Mouse (Mus musculus) embryonic fibroblast, embryonic 13.5 days (primary cell): ENCODE results near the gene Fes. TPM values are rescaled to one million over a fixed set of nuclear protein-coding genes. Genes with fewer than 3 reads are reported as not detected.

Experiments used
- H3K27ac ChIP-seq: 2 replicates; pipeline ENCODE4 v1.5.1; 2012; ENCODE audit warnings: low read length, control low read depth, inconsistent platforms; ENCODE audit not compliant: insufficient read depth
- H3K4me1 ChIP-seq: 2 replicates; pipeline ENCODE4 v1.6.1; 2011; ENCODE audit warnings: low read length; ENCODE audit not compliant: control insufficient read depth, insufficient read depth
- H3K4me3 ChIP-seq: 2 replicates; pipeline ENCODE4 v1.5.1; 2011; ENCODE audit warnings: mild to moderate bottlenecking, control low read depth, low read length; ENCODE audit not compliant: insufficient read depth
- CTCF ChIP-seq: IDR thresholded peaks from 2 replicates; pipeline ENCODE4 v1.5.1; 2011; ENCODE audit warnings: mild to moderate bottlenecking, control low read depth, low read length, moderate library complexity, borderline replicate concordance; ENCODE audit not compliant: insufficient read depth
- POLR2A ChIP-seq: IDR thresholded peaks from 2 replicates; pipeline ENCODE4 v1.6.1; 2011; ENCODE audit warnings: low read depth, mild to moderate bottlenecking, control low read depth, low read length, moderate library complexity
- polyA plus RNA-seq: library from polyadenylated mRNA; stranded (reverse); fragments of >200 nt; gene quantifications from 2 replicates; pipeline ENCODE4 v1.2.4, GENCODE M21; 2011; ENCODE audit warnings: low read depth; ENCODE audit not compliant: missing spikeins, insufficient read length

Gene Fes
- 7.5 and 7.9 TPM in 2 replicates for polyA plus RNA-seq

GRCm38 (mm10) chr7:80387633-80388543 is at the start of gene Fes:
Gene Fes (minus strand): TSS chr7:80387946.
- TF ChIP-seq POLR2A, result peak; percentile 33; the same call in 1 of the 2 replicates
- no peak for TF ChIP-seq CTCF
- Histone ChIP-seq H3K4me1 (peaks cover 4% of the 10 kb centered on the region; the same call in 1 of the 2 replicates), H3K4me3 (peak within 1 kb of the TSS; percentile 12), H3K27ac (peak within 1 kb of the TSS; percentile 59)

DNA sequence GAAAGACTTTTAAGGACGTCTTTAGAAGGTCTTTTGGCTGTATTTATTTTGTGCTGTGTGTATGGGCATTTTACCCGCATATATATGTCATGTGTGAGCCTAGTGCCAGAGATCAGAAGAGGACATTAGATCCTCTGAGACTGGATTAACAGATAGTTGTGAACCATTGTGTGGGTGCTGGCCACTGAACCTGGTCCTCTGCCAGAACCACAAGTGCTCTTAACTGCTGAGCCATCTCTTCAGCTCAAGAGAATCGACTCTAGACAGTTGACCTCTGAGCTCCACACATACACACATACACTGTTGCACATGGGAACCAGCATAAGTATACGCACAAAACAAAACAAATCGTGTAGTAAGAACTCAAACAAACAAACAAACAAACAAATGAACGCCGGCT is 48.8 kb upstream of the Fes start:
- no peak for TF ChIP-seq POLR2A
- TF ChIP-seq CTCF, result no peak
- H3K4me1 ChIP-seq, result peaks cover 10% of the 10 kb centered on the region; the same call in 1 of the 2 replicates
- H3K4me3 ChIP-seq, result no peak overlapping the region

DNA sequence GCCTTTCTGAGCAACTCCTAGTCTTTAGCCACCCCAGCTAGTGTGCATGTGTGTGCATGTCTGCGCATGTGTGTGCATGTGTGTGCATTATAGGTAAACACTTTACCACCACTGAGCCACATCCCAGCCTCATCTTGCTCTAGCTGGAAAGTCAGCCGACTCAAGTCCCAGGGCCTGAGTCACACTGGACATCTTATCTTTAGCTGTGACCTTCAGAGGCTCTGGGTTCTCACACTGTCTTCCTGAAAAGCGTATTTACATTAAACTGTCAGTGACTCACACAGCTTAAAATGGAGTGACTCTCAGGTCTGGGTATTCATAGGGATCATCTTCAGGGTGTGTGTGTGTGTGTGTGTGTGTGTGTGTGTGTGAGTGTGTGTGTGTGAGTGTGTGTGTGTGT is 47.8 kb upstream of the Fes start:
- peaks cover 10% of the 10 kb centered on the region; the same call in 1 of the 2 replicates for H3K4me1 ChIP-seq
- no peak for TF ChIP-seq POLR2A
- no peak for TF ChIP-seq CTCF
- H3K4me3 ChIP-seq, result no peak overlapping the region
- no peak overlapping the region for H3K27ac ChIP-seq

More for the DNA sequence above, 48.8 kb upstream of the Fes start:
- no peak overlapping the region for H3K27ac ChIP-seq

- no peak overlapping the region for H3K27ac ChIP-seq
- H3K4me1 ChIP-seq, result no peaks in the 10 kb centered on the region
- H3K4me3 ChIP-seq, result no peak overlapping the region
- no peak for TF ChIP-seq CTCF
- TF ChIP-seq POLR2A, result no peak
Observed at GRCm38 (mm10) chr7:80429661-80430060, 41.9 kb upstream of the Fes start.

DNA sequence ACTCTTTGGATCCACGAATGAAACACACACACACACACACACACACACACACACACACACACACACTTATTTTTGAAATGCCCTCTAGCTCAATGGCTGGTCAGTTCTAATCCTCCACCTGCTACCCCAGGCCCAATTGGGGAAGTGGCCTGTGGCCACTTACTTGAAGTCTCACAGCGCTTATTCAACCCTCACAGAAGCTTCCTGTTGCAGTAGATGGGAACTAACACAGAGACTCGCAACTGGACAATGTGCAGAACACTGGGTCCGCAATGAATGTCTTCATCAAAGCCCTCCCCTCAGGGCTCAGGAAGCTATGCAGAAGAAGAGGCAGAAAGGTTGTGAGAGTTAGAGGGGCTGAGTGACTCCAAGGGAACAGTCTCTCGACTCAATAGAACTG is 40.0 kb upstream of the Fes start:
- no peaks in the 10 kb centered on the region for H3K4me1 ChIP-seq
- TF ChIP-seq POLR2A (no peak), CTCF (no peak)
- H3K4me3 ChIP-seq, result no peak overlapping the region
- no peak overlapping the region for H3K27ac ChIP-seq

DNA sequence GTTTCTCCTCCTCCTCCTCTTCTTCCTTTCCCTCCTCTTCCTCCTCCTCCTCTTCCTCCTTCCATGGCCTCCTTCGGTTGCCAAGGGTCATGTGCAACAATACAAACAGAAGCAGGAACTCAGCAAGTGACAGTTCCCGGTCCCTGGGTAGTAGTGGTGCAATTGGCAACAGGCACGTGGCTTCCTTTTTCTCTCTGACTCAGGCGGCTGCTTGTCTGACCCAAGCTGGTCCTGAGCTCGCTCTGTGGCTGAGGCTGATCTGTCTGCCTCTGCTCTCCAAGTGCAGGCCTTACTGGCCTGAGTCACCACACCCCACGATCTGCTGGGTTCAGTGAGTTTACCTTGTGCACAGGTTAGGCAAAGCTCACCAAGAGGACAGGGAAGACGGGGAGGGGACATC is 38.6 kb upstream of the Fes start:
- TF ChIP-seq CTCF (no peak), POLR2A (no peak)
- no peak overlapping the region for H3K27ac ChIP-seq
- no peaks in the 10 kb centered on the region for H3K4me1 ChIP-seq
- H3K4me3 ChIP-seq, result no peak overlapping the region

DNA sequence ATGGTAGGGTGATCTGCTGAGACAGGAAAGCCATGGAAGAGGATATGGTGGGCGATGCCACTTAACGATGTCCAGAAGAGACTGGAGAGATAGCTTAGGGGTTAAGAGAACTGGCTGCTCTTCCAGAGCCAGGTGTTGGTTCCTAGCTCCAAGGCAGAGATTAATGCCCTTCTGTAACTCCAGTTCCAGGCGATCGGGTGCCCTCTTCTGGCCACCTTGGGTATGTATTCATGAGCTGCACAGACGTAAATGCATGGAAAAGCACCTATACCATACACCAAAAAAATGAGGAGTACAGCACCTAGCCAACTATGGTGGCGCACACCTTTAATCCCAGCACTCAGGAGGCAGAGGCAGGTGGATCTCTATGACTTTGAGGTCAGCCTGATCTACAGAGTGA is 37.0 kb upstream of the Fes start:
- TF ChIP-seq POLR2A, result no peak
- TF ChIP-seq CTCF, result no peak
- Histone ChIP-seq H3K4me3 (no peak overlapping the region), H3K4me1 (no peaks in the 10 kb centered on the region; the same call in 1 of the 2 replicates), H3K27ac (no peak overlapping the region)

GRCm38 (mm10) chr7:80422759-80423480 is 35.2 kb upstream of the Fes start:
- Histone ChIP-seq H3K27ac (no peak overlapping the region), H3K4me1 (peaks cover 6% of the 10 kb centered on the region), H3K4me3 (no peak overlapping the region)
- TF ChIP-seq CTCF (no peak), POLR2A (no peak)

- no peak overlapping the region for H3K4me3 ChIP-seq
- TF ChIP-seq POLR2A (no peak), CTCF (no peak)
- H3K4me1 ChIP-seq, result peaks cover 6% of the 10 kb centered on the region
- H3K27ac ChIP-seq, result no peak overlapping the region
Observed at GRCm38 (mm10) chr7:80421576-80421975, 33.8 kb upstream of the Fes start.

DNA sequence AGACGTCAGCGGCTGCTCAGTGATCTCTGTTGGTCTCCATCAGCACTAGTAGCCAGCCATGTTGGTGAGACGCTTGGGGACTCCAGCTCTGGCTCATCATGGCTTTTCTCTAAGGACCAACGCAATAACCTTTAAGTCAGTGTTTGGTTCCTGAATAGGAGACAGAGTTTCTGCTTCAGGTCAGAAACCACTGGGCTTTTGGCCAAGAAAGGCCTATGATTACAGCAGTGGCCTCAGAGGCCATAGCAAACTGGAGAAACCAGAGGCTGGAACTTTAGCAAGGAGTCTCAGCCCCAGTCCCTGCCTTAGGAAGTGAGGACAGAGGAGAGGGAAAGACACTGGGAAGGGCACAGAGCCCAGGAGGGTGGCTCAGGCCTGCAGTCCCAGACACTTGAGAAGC is 32.8 kb upstream of the Fes start:
- Histone ChIP-seq H3K4me3 (no peak overlapping the region), H3K27ac (no peak overlapping the region), H3K4me1 (peaks cover 6% of the 10 kb centered on the region)
- TF ChIP-seq POLR2A, result no peak
- no peak for TF ChIP-seq CTCF

DNA sequence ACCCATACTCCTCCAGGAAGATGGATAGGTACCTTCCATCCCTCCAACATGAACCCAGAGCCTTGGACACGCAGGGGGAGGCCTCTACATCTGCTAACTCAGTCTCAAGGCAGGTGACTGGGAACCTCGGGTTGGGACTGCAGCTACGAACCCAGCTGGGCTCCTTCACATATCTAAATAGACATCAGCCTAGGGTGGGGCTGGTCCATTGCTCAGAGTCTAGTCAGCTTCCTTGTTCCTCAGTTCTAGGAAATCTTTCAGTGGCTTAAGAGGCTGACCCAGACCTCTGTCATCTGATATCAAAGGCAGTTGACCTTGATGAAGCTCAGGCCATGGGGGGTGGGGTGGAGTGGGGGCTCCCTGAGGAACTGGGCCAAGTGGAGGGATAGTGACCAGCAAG is 31.5 kb upstream of the Fes start:
- no peak overlapping the region for H3K27ac ChIP-seq
- TF ChIP-seq CTCF (no peak), POLR2A (no peak)
- no peak overlapping the region for H3K4me3 ChIP-seq
- H3K4me1 ChIP-seq, result peaks cover 6% of the 10 kb centered on the region
